In the genomic region with DNA sequence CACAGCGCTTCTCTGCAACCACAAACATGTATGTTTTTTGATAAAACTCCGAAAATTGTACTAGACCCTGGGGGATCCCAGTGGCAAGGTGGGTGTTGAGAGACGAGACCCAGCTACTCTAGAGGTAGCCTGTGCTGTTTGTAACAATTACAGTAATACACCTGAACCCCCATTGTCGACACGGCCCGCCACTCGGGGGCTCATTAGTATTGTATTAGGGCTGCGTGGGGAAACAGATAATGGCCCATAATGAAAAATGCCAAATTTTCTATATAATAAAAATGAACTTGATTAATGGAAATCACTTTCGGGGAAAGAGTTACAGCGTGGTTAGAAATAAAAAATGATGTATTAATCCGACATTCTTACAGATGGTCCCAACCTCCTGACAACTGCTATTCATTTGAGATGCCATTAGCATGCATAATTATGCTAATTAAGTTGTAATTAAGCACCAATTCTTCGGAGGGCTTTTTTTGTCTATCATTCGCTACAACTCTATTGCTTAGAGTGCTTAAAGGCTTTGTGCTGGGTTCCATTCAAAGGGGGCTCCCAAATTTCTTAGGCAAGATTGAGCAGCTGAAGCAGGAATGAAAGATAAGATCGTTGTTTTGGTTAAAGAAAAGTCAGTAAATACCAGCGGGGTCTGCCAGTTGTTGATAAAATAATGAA, we compare ENCODE assay signal across 15 mouse cellular contexts.
DNase-seq lines count a peak whose midpoint lies in the region; ATAC-seq lines count a peak whose summit lies in the region.
"Had no signal": no experiment of that assay in that cellular context is flagged by ENCODE, and none has a peak within 500 bp of the region (broad histone marks: within the 10 kb centered on the region; RNA-seq: fewer than 3 reads in every experiment).

No protein-coding gene starts in this region.

- H3K27ac ChIP-seq in kidney, embryonic 16.5 days (ENCODE audit: low read length) = no peak overlapping the region
- H3K27ac ChIP-seq in forebrain, embryonic 15.5 days (replicated peaks) = peak overlapping the region; percentile 80
- no peak overlapping the region for H3K27ac ChIP-seq in hindbrain, embryonic 16.5 days (ENCODE audit: low read depth, low read length)
- H3K27ac ChIP-seq in neural tube, embryonic 12.5 days = no peak overlapping the region
- H3K27ac ChIP-seq: liver, embryonic 12.5 days had no signal

- 0 out of 2 replicates have a peak, but pooled peaks cover 3% of the 10 kb centered on the region for H3K9me3 ChIP-seq in kidney, embryonic 16.5 days (ENCODE audit: low read length)
- no peaks in the 10 kb centered on the region for H3K9me3 ChIP-seq in forebrain, embryonic 15.5 days
- H3K9me3 ChIP-seq in hindbrain, embryonic 16.5 days (ENCODE audit: control insufficient read depth, low read length) = no peaks in the 10 kb centered on the region
- H3K9me3 ChIP-seq in neural tube, embryonic 12.5 days = no peaks in the 10 kb centered on the region
- H3K9me3 ChIP-seq: liver, embryonic 12.5 days had no signal

- DNase-seq in kidney, adult 8-10 months = no peak
- no peak for DNase-seq in embryo, embryonic 9.5 days (ENCODE audit: extremely low spot score)
- DNase-seq in urinary bladder, postnatal 10 days (ENCODE audit: low spot score) = no peak
- DNase-seq: adrenal gland, postnatal 10 days; kidney, adult 2 months; lung, postnatal 36 days; right cerebral cortex, adult 18-20 months; thymus, postnatal 14 days had no signal

- no peak overlapping the region for H3K4me3 ChIP-seq in kidney, embryonic 16.5 days (ENCODE audit: low read length)
- peak overlapping the region; percentile 22 for H3K4me3 ChIP-seq in forebrain, embryonic 15.5 days
- H3K4me3 ChIP-seq in hindbrain, embryonic 16.5 days (ENCODE audit: low read length) = no peak overlapping the region; the same call in 1 of the 2 replicates
- no peak overlapping the region for H3K4me3 ChIP-seq in neural tube, embryonic 12.5 days
- H3K4me3 ChIP-seq: liver, embryonic 12.5 days; myocyte had no signal

- H3K36me3 ChIP-seq in kidney, embryonic 16.5 days (ENCODE audit: insufficient read depth, low read length) = no peaks in the 10 kb centered on the region
- H3K36me3 ChIP-seq in forebrain, embryonic 15.5 days = no peaks in the 10 kb centered on the region
- H3K36me3 ChIP-seq in hindbrain, embryonic 16.5 days (ENCODE audit: control insufficient read depth, insufficient read depth, low read length) = no peaks in the 10 kb centered on the region
- no peaks in the 10 kb centered on the region for H3K36me3 ChIP-seq in neural tube, embryonic 12.5 days
- H3K36me3 ChIP-seq: liver, embryonic 12.5 days had no signal

- H3K4me2 ChIP-seq in kidney, embryonic 16.5 days (replicated peaks; ENCODE audit: low read depth, low read length) = peak overlapping the region; percentile 30; the same call in 1 of the 2 replicates
- H3K4me2 ChIP-seq in forebrain, embryonic 15.5 days (replicated peaks) = peak overlapping the region; percentile 35
- peak overlapping the region; percentile 31 for H3K4me2 ChIP-seq in hindbrain, embryonic 16.5 days (ENCODE audit: low read length)
- peak overlapping the region; percentile 54 for H3K4me2 ChIP-seq in neural tube, embryonic 12.5 days (replicated peaks)
- H3K4me2 ChIP-seq: liver, embryonic 12.5 days had no signal

- peaks cover 5% of the 10 kb centered on the region; the same call in 1 of the 2 replicates for H3K4me1 ChIP-seq in kidney, embryonic 16.5 days (ENCODE audit: insufficient read depth, low read length)
- peaks cover 18% of the 10 kb centered on the region for H3K4me1 ChIP-seq in forebrain, embryonic 15.5 days
- no peaks in the 10 kb centered on the region; the same call in 1 of the 2 replicates for H3K4me1 ChIP-seq in hindbrain, embryonic 16.5 days (ENCODE audit: control insufficient read depth, insufficient read depth, low read depth, low read length)
- H3K4me1 ChIP-seq in neural tube, embryonic 12.5 days = peaks cover 14% of the 10 kb centered on the region
- H3K4me1 ChIP-seq: liver, embryonic 12.5 days had no signal

- no peaks in the 10 kb centered on the region for H3K27me3 ChIP-seq in kidney, embryonic 16.5 days (ENCODE audit: insufficient read depth, low read length)
- peaks cover 24% of the 10 kb centered on the region; the same call in 1 of the 2 replicates for H3K27me3 ChIP-seq in forebrain, embryonic 15.5 days
- H3K27me3 ChIP-seq in hindbrain, embryonic 16.5 days (replicated peaks; ENCODE audit: control insufficient read depth, insufficient read depth, low read length) = no peaks in the 10 kb centered on the region
- no peaks in the 10 kb centered on the region; the same call in 1 of the 2 replicates for H3K27me3 ChIP-seq in neural tube, embryonic 12.5 days (replicated peaks)
- H3K27me3 ChIP-seq: liver, embryonic 12.5 days; Patski had no signal

- ATAC-seq in kidney, embryonic 16.5 days (ENCODE audit: low FRiP score, low TSS enrichment) = no peak
- ATAC-seq in forebrain, embryonic 15.5 days (replicated peaks) = peak; percentile 80
- ATAC-seq in hindbrain, embryonic 16.5 days = no peak
- ATAC-seq in neural tube, embryonic 12.5 days (ENCODE audit: low FRiP score, low read depth) = peak; percentile 71
- ATAC-seq: liver, embryonic 12.5 days; Patski had no signal

- 64% methylated on average over 15 of the region's 15 CpGs for WGBS in kidney, embryonic 16.5 days
- 26% methylated on average over 15 of the region's 15 CpGs for WGBS in forebrain, embryonic 15.5 days
- 40% methylated on average over 15 of the region's 15 CpGs for WGBS in hindbrain, embryonic 16.5 days
- WGBS in neural tube, embryonic 12.5 days = 23% methylated on average over 15 of the region's 15 CpGs

- H3K9ac ChIP-seq in kidney, embryonic 16.5 days (replicated peaks; ENCODE audit: low read length) = no peak overlapping the region
- peak overlapping the region; percentile 5; the same call in 1 of the 2 replicates for H3K9ac ChIP-seq in forebrain, embryonic 15.5 days (replicated peaks)
- H3K9ac ChIP-seq in hindbrain, embryonic 16.5 days (ENCODE audit: low read depth, low read length) = no peak overlapping the region
- H3K9ac ChIP-seq in neural tube, embryonic 12.5 days = no peak overlapping the region
- H3K9ac ChIP-seq: liver, embryonic 12.5 days had no signal

Comparison
In these comparisons a context has a peak if more than half of its experiments do, and no peak if none do; other contexts are left out.
1. ATAC-seq: peak in forebrain, embryonic 15.5 days (single experiment) and neural tube, embryonic 12.5 days (single experiment); none in kidney, embryonic 16.5 days (single experiment) and hindbrain, embryonic 16.5 days (single experiment).
2. Peak in every context shown above with its lines, with median percentiles within 50 percentile points of each other: H3K4me2 ChIP-seq.